Mouse (Mus musculus): ENCODE measurements around the gene Dpf1. TPM values are rescaled to one million over a fixed set of nuclear protein-coding genes. Genes with fewer than 3 reads are reported as not detected.
A peak's percentile ranks its signal among the peaks of the same experiment; 100 is the strongest.

Gene Dpf1
- total RNA-seq, 2 experiments from 2014 or later: 3.4 to 3.8 TPM

DNA sequence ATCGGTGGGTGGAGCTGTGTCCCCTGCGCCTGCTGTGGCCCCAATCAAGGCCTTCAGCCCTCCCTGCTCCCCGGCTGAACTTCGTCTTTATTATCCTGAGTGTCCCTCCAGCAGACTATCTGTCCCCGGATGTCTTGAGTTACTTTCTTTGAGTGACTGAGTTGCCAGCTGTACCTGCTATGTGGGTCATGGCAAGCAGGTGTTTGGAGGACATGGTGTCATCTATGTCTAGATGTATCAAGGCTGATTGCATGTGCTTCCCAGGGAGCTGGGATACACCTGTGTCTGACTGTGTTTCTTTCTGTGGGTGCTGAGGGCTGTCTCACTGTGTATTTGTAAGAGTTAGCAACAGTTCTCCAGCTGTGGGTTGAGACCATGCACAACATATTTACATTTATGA lies 6.0 kb downstream of the Dpf1 start:
- no peak for DNase-seq

DNA sequence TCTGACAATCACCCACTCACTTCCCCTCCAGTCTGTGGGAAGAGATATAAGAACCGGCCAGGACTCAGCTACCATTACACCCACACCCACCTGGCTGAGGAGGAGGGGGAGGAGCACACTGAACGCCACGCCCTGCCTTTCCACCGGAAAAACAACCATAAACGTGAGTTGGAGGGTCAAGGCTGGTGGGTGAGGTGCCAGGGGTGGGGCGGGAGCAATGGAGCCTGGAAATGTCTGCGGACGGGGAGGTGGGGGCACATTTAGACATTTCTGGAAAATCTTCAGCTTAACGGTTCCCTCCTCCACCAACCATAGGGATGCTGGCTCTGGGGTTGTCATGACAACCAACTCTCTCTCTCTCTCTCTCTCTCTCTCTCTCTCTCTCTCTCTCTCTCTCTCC lies 9.3 kb downstream of the Dpf1 start:
- no peak for DNase-seq

DNA sequence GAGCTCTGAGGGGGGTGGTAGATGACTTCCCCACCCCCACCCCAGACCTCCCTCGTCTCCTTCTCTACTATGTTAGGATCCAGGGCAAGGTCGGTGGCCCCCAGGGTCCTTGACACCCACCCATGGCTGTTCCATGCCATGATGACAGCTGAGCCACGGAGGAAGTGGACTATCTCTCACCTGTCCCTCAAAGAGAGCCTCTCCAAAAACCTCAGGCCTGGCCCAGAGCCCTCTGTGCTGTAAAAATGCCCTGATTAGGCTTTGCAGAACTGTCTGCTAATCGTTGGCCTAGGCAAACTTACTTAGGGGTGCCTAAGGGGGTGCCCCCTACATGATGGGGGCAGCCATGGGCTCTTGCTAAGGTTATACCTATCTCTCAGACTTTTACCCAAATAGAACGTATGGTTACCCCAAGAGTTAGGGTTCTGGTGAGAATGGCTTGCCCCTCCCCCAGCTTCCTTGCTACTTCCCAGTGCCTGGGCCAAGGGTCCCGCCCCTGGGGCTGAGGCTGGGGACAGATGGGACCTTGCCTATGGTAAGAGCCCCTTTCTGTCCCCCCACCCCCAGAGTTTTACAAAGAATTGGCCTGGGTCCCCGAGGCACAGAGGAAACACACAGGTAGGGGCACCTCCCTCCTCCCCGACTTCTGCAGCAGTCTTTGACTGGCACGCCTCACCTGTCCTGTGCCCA lies 10.0 kb downstream of the Dpf1 start:
- no peak for DNase-seq

DNA sequence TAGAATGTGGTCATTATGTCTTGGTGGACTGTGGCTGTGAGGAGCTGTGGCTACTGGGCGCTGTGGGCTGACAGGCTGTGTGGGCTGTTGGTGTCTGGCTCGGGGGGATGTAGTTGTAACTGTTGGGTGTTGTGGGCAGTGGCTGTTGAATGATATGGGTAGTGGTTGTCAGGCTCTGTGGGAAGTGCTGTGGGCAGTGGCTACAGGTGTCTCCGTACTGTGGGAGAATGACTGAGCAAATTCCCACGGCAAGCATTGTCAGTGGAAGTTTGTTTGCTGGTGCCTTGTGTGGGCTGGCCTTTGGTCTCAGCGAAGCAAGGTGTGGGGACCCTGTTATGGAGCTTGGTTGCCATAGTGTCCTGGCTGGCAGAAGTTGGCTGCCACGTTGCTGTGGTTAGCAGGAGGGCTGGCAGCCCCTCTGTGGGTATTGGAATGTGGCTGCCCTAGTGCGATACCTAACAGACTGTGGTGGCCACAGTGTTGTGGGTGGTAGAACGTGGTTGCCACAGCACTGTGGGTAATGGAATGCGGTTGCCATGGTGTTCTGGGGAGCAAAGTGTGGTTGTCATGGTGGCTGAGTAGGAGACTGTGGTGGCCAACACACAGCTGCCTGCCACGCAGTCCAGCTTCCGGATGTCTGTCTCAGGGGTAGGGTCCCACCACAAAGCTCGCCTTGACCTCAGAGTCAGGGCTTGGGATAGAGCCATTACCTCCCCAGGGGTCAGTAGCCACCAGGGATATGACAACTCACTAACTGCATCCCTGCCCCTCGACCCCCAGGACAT lies 11.3 kb downstream of the Dpf1 start:
- DNase-seq: no peak

DNA sequence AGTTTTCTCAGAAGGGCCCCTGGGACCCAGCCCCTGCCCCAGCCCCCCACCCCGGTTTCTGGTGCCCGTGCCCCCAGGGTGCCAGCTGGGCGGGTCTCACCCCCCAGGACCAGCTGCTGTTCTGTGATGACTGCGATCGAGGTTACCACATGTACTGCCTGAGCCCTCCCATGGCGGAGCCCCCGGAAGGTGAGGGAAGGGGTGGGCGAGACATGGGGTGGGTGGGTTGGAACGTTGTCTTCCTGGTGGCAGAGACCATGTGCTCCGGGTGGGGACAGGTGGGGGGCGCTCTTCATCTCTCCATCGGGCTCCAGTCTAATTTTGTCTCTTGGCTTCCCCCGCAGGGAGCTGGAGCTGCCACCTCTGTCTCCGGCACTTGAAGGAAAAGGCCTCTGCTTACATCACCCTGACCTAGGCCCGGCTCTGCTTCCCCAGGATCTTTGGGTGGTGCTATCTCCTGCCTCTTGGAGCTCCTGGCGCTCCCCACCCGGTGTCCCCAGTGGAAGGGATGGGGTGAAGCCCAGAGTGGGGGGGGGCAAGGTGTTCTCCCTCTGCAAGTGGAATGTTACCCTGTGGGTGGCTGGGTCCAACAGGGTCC lies 12.5 kb downstream of the Dpf1 start:
- DNase-seq: no peak

DNA sequence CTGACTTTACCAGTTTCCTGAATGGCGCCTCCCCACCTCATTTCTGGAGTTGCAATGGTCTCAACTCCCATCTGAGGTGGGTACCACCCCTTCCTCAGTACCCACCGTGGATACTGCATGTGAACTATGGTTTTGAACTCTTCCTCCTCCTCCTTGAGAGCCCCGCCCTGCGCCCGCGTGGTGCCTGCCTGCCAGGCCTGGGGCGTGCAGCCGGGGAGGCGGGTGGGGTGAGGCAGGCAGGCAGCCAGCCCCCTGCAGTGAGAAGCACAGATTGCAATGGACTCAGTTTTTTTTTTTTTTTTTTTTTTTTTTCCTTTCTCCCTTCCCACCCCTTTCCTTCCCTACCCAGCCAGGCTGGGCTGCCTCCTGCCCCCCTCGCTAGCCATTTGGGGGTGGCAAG lies 13.2 kb downstream of the Dpf1 start:
- DNase-seq: no peak

DNA sequence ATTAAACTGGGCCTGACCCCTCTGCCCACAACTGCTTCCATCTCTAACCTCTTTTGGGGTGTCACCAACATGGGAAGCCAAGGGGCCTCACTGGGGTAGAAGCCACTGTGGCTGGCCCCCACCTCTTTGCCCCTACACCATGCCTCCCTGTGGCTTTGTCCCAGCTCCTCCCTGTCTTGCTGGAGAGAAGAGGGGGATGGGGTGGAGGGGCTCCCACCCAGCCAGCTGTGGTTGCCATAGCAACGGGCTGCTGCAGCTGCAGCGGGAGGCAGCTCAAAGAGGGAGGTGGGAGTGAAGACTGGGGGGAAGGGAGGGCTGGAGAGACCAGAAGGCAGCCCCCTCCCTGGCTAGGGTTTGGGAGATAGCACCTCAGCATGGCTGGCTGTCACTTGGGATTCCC lies 13.8 kb downstream of the Dpf1 start:
- DNase-seq: peak; percentile 50

DNA sequence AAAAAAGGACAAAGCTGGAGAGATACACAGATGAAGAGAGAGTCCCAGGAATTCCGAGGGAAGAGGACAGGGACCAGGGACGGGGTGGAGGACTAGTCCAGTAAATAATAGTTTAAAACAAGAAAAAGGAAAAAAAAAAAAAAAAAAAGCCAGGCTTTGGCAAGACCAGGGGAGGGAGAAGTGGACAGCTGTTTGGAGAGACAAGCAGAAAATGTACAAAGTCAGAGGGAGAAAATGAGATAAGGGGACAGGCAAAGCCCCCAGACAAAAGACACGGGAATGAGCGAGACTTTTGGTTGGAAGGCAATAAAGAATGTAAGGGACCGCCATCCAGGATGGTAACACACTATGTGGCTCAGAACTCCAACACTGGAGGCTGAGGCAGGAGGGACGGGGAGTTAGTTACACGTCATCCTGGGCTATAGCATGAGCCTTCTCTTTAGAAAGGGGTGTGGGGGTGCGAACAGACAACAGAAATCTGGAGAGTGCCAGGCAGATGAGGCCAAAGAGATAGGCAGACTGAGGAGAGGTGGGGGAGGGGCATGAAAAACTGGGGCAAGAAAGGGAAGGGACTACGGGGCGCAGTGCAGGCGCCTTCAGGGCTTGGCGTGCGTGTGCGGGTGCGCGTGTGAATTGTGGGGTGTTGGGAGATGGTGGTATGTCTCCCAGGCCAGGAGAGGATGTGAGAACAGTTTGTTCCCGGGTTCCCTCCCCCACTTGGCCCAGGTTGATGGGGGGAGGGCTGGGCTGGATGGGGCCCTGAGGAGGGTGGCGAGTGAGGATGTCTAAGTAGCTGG lies 14.6 kb downstream of the Dpf1 start:
- DNase-seq: no peak

DNA sequence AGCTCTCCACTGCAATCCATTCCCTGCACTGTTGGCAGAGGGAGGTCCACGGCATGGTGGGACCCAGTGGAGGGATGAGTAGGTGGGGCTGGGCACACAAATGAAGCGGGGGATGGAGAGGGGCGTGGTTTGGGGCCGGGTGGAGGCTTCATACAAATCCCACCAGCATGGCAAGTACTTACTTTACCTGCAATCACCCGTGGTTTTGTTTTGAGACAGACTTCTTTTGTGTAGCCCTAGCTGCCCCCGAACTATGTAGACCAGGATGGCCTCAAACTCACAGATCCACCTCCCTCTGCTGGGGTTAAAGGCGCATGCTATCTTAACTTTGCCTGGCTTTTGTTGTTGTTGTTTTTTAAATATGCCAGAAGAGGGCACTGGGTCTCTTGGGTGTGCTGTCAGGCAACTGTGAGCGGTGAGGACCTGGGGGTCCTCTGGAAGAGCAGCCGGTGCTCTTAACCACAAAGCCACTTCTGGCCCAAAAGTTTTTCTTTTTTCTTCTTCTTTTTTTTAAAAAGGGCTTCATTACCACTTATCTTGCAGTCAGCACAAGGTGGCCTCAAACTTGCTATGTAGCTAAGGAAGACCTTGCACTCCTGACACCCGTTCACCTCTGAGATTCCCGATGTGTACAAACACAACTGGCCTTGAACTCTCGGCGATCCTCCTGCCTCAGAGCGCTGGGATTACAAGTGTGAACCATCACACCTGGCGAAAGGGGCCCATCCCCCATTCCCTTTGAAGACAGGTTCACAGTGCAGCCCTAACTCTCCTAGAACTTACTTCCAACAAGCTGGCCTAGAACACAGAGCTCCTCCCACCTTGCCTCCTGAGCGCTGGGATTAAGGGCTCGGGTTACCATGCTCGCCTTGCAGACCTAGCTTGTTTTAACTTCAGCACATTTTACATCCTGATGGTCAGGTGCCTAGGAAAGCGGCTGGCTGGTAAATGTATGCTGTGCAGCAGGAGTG lies 15.9 kb downstream of the Dpf1 start:
- DNase-seq: no peak

DNA sequence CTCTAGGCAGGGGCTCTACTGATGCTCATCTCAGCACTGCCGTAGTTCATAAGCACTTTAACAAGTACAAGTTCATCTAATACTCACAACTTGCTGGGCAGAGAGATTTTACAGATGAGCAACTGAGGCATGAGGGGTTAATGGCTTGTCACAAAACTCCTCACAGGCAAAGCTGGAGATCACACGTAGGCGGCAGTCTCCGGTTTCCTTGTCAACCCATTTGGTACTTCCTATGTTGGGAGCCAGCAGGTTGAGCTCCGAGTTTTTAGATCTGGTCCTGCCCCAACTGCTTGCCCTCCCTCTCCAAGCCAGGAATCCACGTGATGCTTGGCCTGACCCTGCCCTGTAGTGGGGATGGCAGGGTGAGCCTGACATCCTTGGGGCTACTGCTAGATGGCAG lies 23.3 kb downstream of the Dpf1 start:
- no peak for DNase-seq

DNA sequence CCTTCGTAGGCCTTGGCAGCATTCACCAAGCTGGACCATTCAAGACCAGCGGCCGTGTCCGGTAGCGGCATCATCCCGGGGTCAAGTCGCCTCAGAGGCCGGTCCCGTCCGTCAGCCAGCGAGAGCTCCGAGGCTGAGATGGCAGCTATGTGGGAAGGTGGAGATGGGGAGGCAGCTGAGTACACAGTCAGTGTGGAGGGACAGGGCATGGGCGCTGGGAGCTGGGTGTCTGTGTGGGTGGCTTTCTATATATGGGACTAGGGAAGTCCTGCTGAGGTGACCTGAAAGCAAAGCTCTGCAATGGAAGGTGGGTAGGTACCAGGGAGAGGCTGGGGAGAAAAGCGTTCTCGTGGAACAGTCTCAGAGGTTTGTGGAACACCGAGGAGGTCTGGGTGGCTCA lies 25.2 kb downstream of the Dpf1 start:
- DNase-seq: no peak

DNA sequence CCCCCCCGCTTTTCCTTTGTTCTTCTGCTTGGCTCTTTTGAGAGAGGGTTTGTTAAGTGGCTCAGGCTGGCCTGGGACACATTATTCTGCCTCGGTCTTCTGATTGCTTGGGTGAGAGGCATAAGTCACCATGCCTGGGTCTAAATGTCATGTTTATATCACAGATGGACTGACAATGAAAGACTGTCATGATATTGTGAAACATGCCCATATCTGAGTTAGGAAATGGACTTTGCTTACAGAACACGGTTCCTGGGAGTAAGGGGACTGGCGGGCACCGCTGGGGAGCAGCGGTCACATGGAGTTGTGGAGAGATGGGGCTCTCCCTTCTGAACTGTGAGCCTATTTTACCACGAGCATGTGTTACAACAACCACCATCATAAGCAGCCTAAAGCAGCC lies 30.4 kb downstream of the Dpf1 start:
- DNase-seq: no peak

DNA sequence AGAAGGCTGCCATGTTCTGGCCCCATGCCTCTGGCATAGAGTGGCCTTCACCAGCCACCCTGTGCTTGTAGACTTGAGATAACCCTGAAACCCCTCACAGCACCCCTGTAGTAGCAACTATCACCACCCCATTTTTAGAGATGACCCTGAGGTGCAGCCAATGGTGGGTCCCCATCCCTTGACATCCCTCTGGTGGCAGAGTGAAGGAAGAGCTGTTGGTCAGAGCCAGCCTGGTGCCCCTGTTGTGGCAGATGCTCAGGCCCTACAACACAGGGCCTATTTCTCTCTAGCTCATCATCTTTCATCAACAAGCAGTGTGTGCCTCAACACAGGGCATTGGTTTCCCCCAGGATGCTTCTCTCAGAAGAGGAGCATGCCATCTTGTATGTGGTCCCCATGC lies 31.5 kb downstream of the Dpf1 start:
- DNase-seq: no peak

DNA sequence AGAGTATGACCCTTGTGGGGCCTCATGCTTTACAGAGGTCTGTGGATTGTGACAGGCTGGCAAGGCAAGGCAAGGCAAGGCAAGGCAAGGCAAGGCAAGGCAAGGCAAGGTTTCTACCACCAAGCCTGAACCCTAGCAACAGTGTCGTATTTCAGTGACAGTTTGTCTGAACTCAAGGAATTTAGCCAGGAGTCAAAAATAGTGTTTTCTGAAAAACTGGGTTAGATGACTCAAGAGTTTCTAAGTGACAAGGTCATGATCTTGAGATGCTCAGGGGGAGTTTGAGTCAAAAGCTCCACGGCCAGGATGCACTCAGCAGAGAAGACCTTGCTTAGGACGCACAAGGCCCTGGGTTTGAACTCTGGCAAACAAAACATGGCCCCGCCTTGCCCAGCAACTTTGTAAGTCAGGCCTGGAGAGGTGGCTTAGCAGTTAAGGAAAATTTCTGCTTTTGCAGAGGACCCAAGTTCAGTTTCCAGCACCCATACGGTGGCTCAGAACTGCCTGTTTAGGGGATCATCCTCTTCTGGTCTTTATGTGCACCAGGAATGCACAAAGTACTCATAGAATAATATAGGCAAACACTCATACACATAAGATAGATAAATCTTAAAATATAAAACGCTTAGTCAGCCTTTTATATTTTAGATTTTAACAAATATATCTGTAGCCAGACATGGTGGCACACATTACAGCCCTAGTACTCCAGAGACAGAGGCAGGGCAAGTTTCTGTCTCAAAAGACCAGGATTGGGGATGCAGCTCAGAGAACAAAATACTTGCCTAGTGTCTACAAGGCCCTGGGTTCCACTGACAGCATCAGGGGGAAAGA lies 32.3 kb downstream of the Dpf1 start:
- no peak for DNase-seq

DNA sequence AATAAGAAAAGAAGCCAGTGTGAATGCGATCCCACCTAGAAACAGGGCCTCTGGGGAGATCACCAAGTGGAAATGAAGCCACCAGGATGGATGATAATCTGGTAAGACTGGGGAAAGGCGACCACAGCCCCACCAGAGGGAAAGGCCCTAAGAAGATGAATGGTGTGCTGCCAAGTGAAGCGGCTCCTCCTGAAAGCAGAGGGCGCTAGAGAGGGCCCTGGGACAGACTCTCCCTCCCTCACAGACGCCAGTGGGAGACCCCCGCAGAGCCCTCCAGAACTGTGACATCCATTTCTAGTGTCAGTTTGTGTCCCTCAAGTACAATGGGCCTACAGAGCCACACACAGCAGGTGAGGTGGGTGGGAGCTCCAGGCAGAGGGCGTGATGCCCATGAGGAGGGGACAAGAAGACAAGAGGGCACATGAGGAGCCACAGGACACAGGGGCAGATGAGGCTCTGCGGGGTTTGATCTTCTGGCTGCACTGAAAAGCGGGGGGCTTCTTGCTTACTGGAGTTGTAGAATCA lies 33.1 kb downstream of the Dpf1 start:
- no peak for DNase-seq

DNA sequence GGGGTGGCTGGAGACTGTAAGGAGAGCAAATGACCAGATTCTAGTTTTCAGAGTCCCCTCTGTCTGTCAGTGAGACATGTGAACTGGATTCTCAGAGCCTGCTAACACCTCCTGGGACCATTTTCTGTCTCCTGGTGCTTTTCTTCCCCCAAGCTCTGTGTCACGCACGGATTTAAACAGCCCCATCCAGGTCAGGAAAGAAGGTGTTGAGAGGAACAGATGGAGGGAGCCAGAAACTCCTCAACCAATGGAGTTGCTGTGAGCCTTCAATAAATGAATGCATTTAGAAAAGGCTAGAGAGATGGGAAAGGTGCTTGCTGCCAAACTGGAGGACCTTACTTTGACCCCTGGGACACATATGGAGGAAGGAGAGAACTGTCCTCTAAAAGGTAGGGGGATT lies 34.0 kb downstream of the Dpf1 start:
- DNase-seq: no peak

DNA sequence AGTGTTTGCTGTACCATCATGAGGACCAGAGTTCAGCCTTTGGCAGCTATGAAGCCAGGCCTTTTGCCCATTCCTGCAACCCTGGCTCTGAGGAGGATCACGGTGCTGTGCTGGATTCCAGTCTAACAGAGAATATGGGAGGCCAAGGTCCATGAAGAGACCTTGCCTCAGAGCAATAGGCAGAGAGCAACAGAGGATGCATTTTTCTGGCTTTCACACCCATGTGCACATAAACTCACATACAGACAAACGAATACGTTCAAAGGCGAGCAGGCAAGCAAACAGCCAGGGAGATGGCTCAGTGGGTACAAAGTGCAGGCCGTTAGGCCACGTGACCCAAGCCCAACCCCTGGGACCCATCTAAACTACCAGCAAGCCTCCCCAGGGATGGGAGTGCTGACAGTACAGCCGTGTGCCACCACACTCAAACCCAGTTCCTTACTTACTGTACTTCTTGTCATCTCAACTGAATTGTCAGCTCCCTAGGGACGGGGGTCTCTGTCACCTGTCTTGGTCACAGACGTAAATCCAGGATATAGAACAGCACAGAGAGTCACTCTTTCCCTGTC lies 34.7 kb downstream of the Dpf1 start:
- DNase-seq: no peak

DNA sequence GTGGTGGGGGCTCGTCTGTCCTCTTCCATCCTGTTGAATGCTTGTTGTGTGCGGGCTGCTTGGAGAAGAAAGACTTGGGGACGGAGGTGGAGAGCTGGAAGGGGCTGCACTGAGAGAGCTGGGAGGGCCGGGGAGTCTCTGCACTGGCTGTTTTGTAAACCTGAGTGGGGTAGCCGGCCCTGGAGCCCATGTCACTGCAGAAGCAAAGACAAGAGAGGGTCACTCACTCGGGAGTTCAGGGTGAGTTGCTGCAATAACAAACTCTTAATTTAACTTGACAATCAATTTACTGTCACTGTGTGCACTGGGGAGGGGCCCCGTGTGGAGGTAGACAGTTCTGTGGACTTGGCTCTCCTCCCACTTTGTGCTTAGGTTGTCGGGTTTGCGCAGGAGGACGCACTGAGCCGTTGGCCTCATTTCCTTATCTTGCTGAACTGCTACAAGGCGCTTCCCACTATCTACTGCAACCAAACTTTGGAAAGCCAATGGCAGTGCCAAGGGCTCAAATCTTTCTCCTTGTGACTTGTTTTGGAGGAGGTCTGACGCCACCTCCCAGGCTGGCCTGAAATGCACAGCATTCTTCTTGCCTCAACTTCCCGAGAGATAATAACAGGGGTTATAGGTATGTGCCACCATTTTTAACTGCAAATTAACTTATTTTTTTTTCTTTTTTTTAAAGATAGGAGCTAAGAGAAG lies 35.4 kb downstream of the Dpf1 start:
- no peak for DNase-seq

DNA sequence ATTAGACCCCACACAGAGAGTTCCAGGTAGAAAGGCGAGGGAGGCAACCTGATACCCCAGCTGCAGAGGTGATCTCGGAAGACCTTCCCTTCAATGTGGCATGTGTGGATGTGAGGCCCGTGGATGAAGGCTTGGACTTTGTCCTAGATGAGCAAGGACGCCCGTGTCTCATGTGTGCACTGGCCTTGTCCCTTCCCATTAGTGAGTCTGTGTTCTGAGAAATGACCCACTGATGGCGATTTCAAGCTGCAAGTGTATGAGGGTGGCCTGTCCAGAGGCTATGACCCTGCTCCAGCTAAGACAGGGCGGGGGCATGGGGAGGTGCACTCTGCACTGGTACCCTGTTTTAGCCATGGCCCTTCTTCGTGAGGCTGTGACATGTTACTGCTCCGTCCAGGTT lies 36.5 kb downstream of the Dpf1 start:
- DNase-seq: no peak

Measured in gastrocnemius, postnatal 10 days (tissue).